Mouse (Mus musculus): ENCODE results near the gene Tmem43.

Gene Tmem43

DNA sequence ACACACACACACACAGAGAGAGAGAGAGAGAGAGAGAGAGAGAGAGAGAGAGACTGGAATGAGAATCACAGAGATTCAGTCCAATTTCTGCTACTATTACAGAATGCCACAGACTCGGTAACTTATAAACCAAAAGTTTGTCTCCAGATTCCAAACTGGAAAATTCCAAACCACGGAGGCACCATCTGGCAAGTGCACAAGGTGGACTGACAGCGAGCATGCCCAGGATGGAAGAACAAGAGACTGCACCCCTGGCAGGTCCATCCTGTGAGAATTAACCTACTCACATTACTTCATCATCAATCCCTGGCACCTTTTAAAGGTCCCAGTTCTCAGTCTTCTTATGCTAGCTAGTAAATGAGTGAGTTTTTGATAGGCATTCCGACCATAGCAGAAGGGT lies 60.8 kb downstream of the Tmem43 start:
- no peak for DNase-seq (ENCODE audit: low spot score in 2 of 2)

DNA sequence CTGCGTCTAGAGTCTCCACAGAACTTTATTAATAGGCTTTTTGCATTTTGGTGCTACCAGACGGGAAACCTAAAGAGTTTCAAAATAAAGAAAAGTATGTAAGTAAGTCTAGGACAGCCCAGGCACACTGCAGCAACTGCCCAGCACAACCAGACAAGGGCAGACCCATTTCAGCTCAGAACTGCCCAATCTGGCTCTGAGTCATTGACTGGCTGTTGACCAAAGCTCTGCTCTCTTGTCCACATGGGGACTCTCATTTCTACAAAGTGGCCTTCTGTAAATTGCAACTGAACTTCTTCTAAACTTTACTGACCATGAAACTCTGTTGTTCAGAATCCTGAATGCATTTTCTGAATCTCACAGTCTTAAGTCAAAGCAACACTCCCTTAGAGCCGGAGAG lies 61.7 kb downstream of the Tmem43 start:
- DNase-seq (ENCODE audit: low spot score in 2 of 2): no peak

DNA sequence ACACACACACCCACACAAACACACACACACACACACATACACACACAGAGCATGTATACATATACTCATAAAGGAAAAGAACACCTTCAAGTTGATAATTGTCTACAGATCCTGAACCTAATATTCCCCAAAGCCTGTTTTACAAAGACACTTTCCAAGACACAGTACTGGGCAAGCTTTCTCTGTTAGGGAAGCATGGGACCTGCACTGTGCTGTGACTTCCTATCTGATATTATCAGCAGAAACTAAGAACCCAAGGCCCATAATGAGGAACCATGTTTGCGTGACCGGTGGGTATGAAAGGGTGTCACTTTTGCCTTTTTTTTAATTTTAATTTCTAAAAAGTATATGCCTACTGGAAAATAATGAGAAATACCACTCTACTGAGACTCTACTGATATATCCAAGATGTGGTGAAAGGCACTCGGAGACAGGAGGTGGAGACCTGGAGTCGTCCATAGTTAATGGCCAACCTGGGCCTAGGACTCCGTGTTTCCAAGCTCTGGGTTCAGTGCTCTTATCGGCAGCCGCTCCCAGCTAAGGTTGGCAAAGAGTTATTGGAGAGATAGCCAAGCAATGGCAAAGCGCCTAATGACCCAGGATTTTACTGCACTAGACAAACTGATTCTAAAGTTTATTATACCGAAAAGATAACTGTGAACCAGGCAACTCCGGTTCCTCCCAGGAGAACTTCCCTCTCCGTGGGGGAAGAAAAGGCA lies 62.7 kb downstream of the Tmem43 start:
- no peak for DNase-seq (ENCODE audit: low spot score in 2 of 2)

Data from spleen, postnatal 10 days (tissue).